Mouse (Mus musculus) erythroid progenitor cell, adult 5-6 weeks (primary cell): ENCODE data around the gene Itga2. TPM values are rescaled to one million over a fixed set of nuclear protein-coding genes. Genes with fewer than 3 reads are reported as not detected.

Experiments
- ATAC-seq: replicated peaks from 2 replicates; pipeline ENCODE4 v1.8.0; 2016; ENCODE audit warnings: moderate number of reproducible peaks, mild to moderate bottlenecking, moderate TSS enrichment, inconsistent platforms; ENCODE audit not compliant: poor library complexity, low FRiP score, severe bottlenecking
- total RNA-seq, 2 experiments: library from RNA; stranded (forward) in 1 of 2; stranded (reverse) in 1 of 2; fragments of 150-400 nt in 1 of 2; fragments of 186-747, 209-891 nt in 1 of 2; gene quantifications; 2 replicates each; pipeline versions ENCODE4 v1.2.3 to v1.2.4; 2015 to 2017; ENCODE audit warnings: low replicate concordance in 2 of 2

Itga2 gene
- total RNA-seq, 2 experiments from 2014 or later: 0.08 TPM; not detected in 1

DNA sequence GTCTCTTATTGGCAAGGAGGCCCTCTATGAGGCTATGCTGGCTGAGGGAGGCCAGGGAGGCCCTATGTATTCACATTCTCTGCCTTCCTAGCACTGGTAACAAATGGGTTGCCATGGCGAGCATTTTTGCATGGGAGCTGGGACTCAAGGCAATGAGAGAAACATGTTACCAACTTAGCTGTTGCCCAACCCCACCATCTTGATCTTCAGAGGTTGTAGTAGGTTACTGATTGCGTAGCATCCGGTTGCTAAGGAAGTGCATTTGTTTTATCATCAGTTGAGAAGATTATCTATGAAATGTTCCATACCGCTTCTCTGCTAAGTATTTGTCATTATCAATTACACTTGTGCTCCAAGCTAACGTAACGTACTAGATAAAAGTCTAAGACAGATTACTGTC lies 44.2 kb downstream of the Itga2 start:
- ATAC-seq: no peak

DNA sequence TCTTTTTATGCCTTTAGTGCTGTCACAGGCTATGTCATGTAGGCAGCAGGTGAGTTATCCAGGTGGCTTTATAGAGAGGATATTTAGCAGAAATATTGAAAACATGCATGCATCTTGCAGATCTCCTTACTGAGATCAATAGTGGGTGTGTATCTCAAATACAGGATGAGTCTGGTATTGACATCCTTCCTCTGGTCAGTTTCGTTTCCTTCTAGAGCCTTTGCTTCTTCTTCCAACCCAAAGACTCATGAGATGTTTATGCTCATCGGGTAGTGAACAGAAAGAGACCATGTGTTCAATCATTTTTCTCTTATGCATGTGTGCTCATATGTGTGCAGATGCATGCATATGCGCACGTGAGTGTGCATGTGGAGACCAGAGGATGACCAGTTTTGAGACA lies 44.6 kb downstream of the Itga2 start:
- no peak for ATAC-seq

DNA sequence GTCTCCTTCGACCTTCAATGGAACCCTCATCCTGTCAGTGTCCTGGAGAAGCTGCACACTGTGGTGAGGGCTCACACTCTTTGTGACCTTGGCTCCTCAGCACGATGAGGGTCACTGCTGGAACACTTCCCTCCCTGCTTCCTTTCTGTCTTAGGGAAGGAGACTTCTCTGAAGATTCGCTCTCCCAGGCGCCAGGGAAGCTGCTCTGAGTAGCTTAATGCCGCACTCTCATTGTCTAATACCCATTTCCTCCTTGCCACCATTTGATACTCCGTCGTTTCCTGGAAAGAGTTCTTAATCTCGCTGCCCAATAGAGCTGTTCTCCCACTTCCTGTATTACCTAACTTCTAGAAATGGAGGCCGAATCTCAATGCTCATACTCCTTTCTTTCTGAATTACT lies 46.7 kb downstream of the Itga2 start:
- no peak for ATAC-seq

DNA sequence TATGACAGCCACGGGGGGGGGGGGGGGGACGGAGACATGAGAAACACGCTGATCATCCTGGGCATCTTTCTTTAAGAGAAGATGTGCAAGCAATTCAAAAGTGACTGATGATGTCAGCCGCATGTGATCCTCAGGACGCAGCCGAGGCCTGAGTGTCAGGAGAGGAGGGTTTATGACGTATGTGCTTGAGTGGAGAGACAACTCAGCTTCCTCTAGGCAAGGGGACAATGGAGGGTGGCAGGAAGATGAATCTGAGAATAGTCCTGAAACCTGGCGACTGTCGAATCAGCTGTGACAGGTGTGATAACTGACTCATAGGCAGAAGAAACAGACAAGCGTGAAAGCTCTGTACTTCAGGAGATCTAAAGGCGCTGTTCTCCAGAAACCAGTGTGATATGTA lies 53.2 kb downstream of the Itga2 start:
- ATAC-seq: no peak

DNA sequence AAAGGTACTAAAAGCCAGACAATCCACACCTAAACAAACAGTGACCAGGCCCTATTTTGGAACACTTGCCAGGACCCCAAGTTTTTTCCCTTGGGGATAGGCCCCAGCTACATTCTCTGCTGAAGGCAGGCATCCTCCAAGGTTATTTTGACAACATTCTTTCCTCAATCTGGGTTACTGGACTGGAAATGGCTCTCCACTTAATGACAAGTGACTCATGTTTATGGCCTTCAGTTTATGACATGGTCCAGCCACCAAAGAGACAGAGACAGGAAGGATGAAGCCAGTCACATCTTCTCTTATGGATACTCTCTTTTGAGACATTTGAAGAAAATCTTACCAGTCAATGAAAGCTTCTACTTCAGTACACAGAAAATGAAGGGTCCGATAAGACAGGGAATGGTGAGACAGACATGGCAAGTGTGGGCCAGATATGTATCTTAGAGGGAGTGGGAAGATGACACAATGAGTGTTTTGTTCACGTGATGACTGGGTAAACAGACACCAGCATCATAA lies 55.8 kb downstream of the Itga2 start:
- ATAC-seq: no peak

DNA sequence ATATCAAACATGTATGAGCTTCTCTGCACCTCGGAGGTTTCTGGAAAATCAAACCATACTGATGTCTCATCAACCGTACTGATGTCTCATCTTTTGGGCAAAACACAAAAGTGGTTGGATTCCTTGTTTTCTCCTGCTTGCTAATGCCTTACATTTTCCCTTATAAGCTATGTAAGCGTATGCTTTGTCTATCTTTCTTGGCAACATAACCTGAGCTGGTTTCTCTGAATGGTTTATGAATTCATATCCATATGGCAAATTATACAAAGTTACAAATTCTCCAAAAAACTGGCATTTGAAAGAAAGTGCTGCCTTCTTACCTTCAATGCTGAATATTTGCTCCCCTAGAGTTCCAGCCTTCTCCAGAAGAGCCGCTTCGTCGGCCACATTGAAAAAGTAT lies 57.2 kb downstream of the Itga2 start:
- no peak for ATAC-seq

DNA sequence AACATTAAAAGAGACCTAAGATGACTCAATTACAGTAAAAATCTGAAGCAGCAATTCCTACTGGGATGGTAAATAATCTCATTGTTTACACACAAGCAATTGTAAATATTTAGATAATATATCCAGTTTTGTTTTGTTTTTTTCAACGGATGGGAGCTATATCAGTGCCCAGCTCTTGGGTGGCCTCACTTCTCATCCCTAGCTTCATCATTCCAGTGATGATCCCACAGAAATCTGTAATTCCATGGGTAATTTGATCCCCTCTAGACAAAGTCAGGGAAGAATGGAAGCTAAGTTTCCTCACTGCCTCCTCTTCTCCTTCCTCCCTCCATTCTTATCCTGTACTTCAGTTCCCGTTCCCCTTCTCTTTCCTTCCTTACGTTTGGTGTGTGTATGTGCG lies 74.4 kb downstream of the Itga2 start:
- ATAC-seq: no peak

DNA sequence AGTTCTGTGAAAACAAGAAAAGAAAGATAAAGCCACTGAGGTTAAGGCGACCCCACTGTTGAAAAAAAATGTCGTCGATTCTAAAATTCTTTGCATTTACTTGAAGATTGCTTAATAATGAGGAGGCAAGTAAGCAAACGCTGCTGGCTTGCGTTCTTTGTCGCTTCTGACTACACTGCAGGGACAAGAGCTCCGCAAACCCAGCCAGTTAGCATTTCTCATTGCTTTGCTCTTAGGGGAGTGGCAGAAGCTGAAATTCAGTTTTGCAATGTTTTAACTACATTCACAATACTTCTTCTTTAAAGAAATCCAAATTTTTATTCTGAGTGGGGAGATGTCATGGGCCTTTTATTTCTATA lies 75.7 kb downstream of the Itga2 start:
- no peak for ATAC-seq

DNA sequence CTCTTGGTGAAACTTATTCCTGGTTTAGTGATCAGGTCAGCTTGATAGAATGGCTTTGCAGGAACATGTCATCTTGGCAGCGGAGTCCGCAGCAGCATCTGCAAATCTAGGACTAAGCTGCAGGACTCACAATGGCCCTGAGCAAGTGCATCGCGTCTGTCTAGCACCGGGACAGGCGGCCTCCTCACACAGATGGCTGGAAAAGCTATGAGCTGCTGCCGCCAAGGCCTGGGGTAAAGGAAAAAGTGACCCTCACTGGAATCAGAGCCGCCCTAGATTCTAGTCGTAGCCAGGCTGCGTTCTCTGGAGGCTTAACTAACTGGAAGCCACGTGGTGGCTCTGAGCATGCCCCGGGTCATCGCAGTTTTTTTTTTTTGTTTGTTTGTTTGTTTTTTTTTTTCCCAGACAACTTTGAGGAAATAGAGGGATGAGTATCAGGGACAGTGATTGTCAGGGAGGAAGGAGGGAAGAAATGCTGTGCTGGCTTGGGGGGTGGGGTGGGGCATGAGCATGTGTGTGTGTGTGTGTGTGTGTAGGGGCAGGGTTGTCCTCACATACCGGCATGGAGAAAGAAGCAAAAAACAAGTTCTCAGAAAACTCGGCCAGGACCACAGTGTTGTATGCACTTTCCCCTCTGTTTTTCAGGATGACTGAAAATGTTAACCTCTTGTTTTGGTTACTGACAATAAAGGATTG lies 76.2 kb downstream of the Itga2 start:
- no peak for ATAC-seq

DNA sequence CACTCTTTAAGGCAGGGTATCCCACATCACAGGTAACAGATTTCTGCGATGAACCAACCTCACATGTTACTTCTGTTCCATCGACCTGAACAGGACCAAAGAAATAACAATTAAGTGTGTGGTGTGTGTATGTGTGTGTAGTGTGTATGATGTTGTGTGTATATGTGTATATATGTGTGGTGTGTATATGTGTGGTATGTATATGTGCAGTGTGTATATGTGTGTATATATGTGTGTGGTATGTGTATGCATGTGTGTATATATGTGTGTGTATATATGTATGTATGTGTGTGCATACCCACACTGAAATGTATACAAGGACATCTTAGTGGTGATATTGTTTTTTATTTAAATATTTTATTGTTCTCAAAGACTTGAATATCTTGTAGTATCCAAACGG lies 77.5 kb downstream of the Itga2 start:
- ATAC-seq: no peak

DNA sequence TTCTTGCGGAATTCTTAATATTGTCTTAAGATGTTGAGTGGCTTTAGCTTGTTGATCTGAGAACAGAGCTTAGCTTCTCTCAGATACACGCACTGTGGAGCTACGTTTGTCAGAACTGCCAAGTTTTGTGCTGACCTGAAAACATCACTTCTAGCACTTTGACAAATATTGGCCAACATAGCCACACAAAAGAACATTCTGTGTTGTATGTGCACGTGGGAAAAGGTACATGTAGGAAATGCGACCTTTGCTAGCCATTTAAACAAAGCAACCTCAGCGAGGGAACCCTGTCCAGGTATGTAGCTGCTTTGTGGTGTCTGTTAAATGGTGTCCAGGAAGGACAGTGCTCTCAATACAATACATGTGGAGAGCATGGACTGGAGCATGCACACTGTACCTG lies 77.9 kb downstream of the Itga2 start:
- ATAC-seq: no peak

DNA sequence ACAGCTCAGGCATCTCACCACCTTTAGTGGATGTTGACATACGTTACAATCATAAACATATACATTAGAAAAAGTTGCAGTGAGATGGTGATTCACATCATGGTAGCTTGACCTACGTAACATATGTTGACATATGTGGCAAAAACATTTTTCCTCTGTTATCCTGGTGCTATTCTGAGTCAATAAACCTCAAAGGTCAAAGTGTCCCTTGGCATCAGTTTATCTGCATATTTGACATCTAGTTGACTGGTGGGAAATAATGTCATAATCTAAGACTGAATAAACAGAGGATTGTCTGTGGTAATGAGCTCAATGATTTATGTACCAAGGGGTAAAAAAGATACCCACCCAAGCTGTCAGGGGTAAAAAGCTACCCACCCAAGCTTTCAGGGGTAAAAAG lies 78.7 kb downstream of the Itga2 start:
- no peak for ATAC-seq

DNA sequence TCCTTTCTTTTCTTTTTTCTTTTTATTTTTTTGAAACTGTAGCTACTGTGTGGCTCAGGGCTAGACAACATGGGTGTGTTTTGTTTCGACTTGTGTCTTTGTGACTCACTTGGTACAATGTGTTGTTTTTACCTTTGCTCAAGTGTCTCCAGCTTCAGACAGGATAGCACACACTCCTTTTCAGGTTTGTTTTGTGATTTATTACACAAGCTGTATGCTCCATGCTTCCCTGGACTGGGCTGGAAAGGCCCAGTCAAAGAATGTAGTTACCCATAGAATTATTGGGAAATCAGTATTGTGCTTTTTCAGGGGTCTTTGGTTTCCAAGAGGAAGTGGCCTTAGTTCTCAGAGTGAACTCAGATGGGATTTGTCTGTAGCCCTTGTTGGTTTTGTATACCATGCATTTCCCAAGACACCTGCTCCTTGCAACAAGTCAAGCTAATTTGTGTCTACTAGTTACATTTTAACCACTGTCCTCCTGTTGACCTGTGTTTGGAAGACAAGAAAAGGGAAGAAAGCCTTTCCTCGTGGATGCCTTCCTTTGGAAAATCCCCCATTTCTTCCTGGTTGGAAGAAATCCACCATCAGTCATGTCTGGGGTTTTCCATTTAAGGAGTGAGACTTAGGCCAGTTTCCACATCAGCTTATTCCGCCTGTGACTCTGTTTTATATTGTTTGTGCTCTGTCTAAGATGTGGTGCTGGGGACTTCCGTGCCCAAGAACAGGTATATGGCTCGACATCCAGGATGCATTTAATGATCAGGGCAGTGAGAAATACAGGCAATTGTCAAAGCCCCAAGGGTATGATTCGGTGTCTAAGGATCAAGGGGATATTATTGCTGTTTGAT lies 79.4 kb downstream of the Itga2 start:
- no peak for ATAC-seq

DNA sequence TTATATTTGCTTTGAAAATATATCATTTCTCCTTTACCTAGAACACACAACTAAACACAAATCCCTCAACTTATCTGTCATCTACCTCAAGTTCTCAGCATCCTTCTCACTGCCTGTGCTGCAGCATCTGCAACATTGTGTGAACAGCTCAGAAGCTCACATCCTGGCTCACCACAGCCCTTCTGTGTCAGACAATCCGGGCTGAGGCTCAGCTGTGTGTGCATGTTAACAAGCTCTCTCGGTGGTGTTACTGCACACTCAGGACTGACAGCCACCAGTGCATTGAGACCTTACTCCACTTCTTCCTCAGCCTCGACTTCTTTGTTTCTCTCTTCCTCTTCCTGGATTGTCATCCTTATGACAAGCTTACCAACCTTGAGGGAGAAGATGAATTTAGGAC lies 83.0 kb downstream of the Itga2 start:
- no peak for ATAC-seq

DNA sequence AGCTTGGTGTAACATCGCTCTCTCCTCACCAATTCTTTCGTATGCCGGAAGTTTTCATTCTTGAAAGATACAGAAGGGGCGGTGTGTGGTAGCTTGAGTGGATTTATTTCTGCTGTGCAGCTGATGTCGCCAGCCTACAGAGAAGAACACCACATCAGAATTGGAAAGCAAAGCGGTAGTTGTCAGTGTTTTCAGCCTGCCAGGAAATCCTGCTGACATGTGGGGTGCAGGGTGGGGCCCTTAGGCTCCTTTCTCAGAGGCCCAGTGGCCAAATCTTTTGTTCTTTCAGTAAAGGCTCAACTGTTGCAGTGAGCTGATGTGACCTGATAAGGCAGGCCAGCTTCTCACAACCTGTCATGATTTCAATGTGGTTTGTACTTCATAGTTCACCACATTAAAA lies 86.1 kb downstream of the Itga2 start:
- no peak for ATAC-seq

DNA sequence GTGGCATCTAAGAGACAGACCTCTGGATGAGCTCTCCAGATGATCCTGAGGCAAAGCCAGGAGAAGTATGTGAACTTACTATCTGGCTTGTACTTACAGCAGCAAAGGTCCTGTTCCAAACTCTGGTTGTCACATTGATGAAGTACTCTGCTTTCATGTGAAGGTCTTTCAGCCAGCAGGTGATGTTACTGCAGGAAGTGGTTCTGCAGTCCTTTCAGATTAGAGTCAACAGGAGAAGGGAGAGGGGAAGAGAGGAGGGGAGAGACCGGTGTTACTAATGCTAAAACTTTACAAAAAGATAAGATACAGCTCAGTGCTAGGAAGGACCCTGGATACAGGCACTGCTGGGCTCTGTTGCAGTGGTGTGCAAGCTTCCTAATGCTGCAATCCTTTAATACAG lies 88.6 kb downstream of the Itga2 start:
- no peak for ATAC-seq

DNA sequence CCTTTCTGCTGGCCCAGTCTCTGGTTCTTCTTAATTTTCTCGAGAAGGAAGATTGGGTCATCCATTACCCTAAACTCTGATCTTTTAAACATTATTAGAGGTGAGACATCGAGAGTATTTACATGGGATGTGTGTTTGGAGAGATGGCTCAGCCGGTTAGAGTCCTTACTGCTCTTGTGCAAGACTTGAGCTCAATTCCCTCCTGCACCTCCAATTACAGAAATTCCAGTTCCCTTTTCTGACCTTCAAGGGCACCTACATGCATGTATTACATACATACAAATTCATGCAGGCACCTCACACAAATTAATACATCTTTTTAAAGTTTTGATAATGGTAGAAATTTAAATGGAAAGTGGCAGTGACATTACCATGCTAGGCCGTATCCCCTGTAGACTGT lies 91.4 kb downstream of the Itga2 start:
- ATAC-seq: no peak

DNA sequence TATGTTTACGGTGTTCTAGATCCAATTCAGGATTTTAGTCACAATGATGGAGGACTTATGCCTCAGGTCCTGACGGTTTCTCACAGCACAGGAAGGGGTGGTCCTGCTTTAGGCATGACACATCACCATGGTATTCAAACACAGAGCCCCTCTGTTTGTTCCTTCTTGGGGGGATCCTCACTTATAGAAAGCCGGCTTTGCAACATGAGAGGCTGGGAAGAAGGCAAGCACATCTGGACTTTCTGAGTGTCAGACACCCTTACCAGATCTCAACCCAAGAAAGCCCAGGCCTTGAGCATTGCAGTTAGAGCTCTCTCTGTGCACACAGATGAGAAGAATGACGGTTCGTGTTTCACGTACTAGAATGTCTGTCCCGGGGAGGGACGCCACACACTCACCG lies 92.8 kb downstream of the Itga2 start:
- no peak for ATAC-seq

DNA sequence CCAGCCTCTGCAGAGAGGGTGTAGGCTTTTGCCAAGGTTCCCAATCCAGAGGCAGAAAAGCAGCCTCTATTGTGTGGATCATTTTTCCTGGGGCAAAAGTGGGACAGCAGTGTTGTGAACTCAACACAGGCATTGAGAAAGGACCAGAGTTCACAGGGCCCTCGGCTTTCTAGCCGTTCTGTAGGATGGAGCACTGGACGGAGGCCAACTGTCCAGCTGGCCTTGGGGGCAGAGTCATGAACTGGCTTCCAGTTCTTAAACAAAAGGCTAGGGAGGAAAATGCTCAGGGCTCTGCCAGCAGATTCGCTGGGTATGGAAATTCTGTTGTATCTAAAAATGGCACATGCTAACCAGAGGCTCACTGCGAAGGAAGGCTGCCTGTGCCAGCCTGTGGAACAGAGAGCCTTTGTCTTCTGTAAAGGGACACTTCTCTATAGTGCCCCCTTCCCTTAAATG lies 93.3 kb downstream of the Itga2 start:
- ATAC-seq: no peak

DNA sequence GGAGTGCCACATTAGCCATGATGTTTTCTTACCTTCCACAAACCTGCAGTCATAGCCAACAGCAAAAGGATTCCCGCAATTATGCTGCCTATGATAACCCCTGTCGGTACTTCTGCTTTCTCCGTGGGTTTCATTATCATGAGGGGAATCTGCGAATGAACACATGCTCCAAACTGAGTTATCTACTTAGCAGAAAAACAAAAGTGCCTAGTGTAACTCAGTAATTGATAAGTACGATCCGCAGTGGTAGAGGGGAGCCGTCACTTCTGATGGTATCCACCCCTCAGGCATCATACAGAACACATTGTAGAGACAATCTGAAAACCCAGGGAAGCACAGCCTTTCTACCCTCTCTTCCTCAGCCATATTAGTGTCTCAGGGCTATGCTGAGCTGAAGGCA lies 94.8 kb downstream of the Itga2 start:
- ATAC-seq: no peak

DNA sequence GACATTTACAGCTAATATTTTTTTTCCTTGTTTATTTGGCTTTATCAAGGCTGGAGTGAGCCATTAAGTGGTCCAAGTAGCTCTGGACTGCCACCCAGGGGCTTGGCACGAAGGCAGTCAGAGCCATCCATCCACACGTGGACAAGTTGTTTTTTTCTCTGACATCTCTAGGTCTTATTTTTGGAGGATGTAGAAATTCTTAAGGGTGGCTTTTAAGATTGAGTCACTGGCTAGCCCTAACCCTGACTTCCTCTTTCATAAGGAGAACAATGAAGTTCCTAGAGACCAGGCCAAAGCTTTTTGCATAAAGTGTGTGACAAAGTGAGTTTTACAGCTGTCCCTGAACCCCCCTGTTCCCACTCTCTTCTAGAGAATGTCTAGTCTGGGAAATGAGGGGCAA lies 97.3 kb downstream of the Itga2 start:
- ATAC-seq: no peak
